ENCODE assay signal across 8 mouse cellular contexts in genomic region chr1:130462867-130463266, GRCm38 (mm10). TPM values are rescaled to one million over a fixed set of nuclear protein-coding genes. Genes with fewer than 3 reads are reported as not detected.
A peak's percentile ranks its signal among the peaks of the same experiment; 100 is the strongest.
DNase-seq lines count a peak whose midpoint lies in the region; ATAC-seq and TF ChIP-seq lines count a peak whose summit lies in the region.

No protein-coding gene starts in this region.

- DNase-seq in heart, embryonic 10.5 days (ENCODE audit: low spot score), result no peak
- no peak for DNase-seq in heart, postnatal 14 days
- no peak for DNase-seq in CH12.LX (ENCODE audit: extremely low read depth)
- DNase-seq in hindbrain, embryonic 14.5 days (ENCODE audit: low spot score), result peak; percentile 50
- DNase-seq in urinary bladder, postnatal 36 days (ENCODE audit: low spot score in 2 of 2), result no peak
- DNase-seq in thymus, postnatal 14 days, result no peak

- peak overlapping the region; percentile 68 for H3K4me3 ChIP-seq in heart, embryonic 10.5 days
- H3K4me3 ChIP-seq in CH12.LX (replicated peaks in 1 of 3; ENCODE audit: low read depth in 2 of 3, low read length in 2 of 3, poor library complexity in 1 of 3), result peak overlapping the region in 2 of 3 experiments; percentile 54 to 60
- H3K4me3 ChIP-seq in brown adipose tissue, adult 24 weeks (ENCODE audit: insufficient read depth, low read depth, low read length), result peak overlapping the region; percentile 92
- H3K4me3 ChIP-seq in hindbrain, embryonic 14.5 days (replicated peaks; ENCODE audit: low read length), result peak overlapping the region; percentile 83
- H3K4me3 ChIP-seq in midbrain, embryonic 16.5 days (ENCODE audit: low read depth, low read length), result peak overlapping the region; percentile 86

- dilution Hi-C loops in CH12.LX (cut with MboI; ENCODE audit: extremely low pct_ligation_motif_present, extremely low pct_unique_long_range_greater_than_20kb, low sequenced_read_pairs), result no loop called here

- H3K4me2 ChIP-seq in CH12.LX (ENCODE audit: insufficient read depth, low read depth, poor library complexity, severe bottlenecking), result peak overlapping the region; percentile 83
- peak overlapping the region; percentile 79 for H3K4me2 ChIP-seq in hindbrain, embryonic 14.5 days (replicated peaks)
- peak overlapping the region; percentile 82 for H3K4me2 ChIP-seq in midbrain, embryonic 16.5 days (ENCODE audit: low read length)

- H3K4me1 ChIP-seq in heart, embryonic 10.5 days, result 0 out of 2 replicates have a peak, but pooled peaks cover 5% of the 10 kb centered on the region
- peaks cover 0 to 3% of the 10 kb centered on the region in 2 experiments; a peak in 2 of 4 replicates for H3K4me1 ChIP-seq in CH12.LX (ENCODE audit: control insufficient read depth in 1 of 2, insufficient read depth in 2 of 2)
- H3K4me1 ChIP-seq in brown adipose tissue, adult 24 weeks (ENCODE audit: control insufficient read depth, insufficient read depth, insufficient read length, low read length), result peaks cover 3% of the 10 kb centered on the region; the same call in 1 of the 2 replicates
- 0 out of 2 replicates have a peak, but pooled peaks cover 4% of the 10 kb centered on the region for H3K4me1 ChIP-seq in hindbrain, embryonic 14.5 days (replicated peaks; ENCODE audit: control insufficient read depth, insufficient read depth, low read length)
- no peaks in the 10 kb centered on the region; the same call in 1 of the 2 replicates for H3K4me1 ChIP-seq in midbrain, embryonic 16.5 days (ENCODE audit: control insufficient read depth, insufficient read depth, low read length)

- no peak for TF ChIP-seq RAD21 in CH12.LX (IDR thresholded peaks at IDR 0.05; ENCODE audit: low read depth, low read length)

- H3K27ac ChIP-seq in heart, embryonic 10.5 days, result peak overlapping the region; percentile 76
- H3K27ac ChIP-seq in CH12.LX (ENCODE audit: insufficient read depth, low read depth), result no peak overlapping the region
- peak overlapping the region; percentile 63; the same call in 1 of the 2 replicates for H3K27ac ChIP-seq in brown adipose tissue, adult 24 weeks (replicated peaks; ENCODE audit: low read depth, low read length)
- H3K27ac ChIP-seq in hindbrain, embryonic 14.5 days, result peak overlapping the region; percentile 70
- peak overlapping the region; percentile 81 for H3K27ac ChIP-seq in midbrain, embryonic 16.5 days (ENCODE audit: low read length)

- intact Hi-C loops in heart, postnatal 14 days (cut with DNase I), result loop anchor here (5.0 kb wide), 1 partner anchor 49 kb away; no protein-coding TSS in a partner anchor

- no peak for TF ChIP-seq EP300 in CH12.LX (IDR thresholded peaks at IDR 0.05; ENCODE audit: low read length)

- H3K79me2 ChIP-seq in CH12.LX (replicated peaks; ENCODE audit: control insufficient read depth, extremely low read depth, insufficient read depth, poor library complexity, severe bottlenecking), result no peaks in the 10 kb centered on the region

- no peak overlapping the region for H3K9ac ChIP-seq in CH12.LX (ENCODE audit: insufficient read depth, low read depth)
- H3K9ac ChIP-seq in hindbrain, embryonic 14.5 days, result peak overlapping the region; percentile 81
- H3K9ac ChIP-seq in midbrain, embryonic 16.5 days (ENCODE audit: low read depth, low read length), result peak overlapping the region; percentile 92

- TF ChIP-seq CTCF in CH12.LX (conservative IDR thresholded peaks at IDR 0.05 in 1 of 2, IDR thresholded peaks at IDR 0.05 in 1 of 2; ENCODE audit: low read depth in 2 of 2, low read length in 2 of 2), result no peak

- TF ChIP-seq POLR2A in CH12.LX (IDR thresholded peaks at IDR 0.05; ENCODE audit: low read depth, low read length), result no peak

- in situ Hi-C loops in CH12.LX (cut with MboI; ENCODE audit: low pct_ligation_motif_present, low pct_unique_long_range_greater_than_20kb, low sequenced_read_pairs), result no loop called here

- no peaks in the 10 kb centered on the region for H3K9me3 ChIP-seq in heart, embryonic 10.5 days
- no peaks in the 10 kb centered on the region for H3K9me3 ChIP-seq in CH12.LX (replicated peaks; ENCODE audit: low read length)
- no peaks in the 10 kb centered on the region for H3K9me3 ChIP-seq in hindbrain, embryonic 14.5 days (ENCODE audit: control insufficient read depth, low read length)
- H3K9me3 ChIP-seq in midbrain, embryonic 16.5 days (replicated peaks; ENCODE audit: control insufficient read depth, low read length, poor library complexity, severe bottlenecking), result no peaks in the 10 kb centered on the region

- 4% methylated on average over 4 of the region's 4 CpGs for WGBS in heart, embryonic 10.5 days
- WGBS in hindbrain, embryonic 14.5 days, result 6% methylated on average over 4 of the region's 4 CpGs
- WGBS in midbrain, embryonic 16.5 days, result 7% methylated on average over 4 of the region's 4 CpGs

- ATAC-seq in hindbrain, embryonic 14.5 days (ENCODE audit: low FRiP score), result peak; percentile 86
- ATAC-seq in midbrain, embryonic 16.5 days, result peak; percentile 93

- no peaks in the 10 kb centered on the region for H3K36me3 ChIP-seq in heart, embryonic 10.5 days
- H3K36me3 ChIP-seq in CH12.LX (replicated peaks in 1 of 2; ENCODE audit: control insufficient read depth in 1 of 2, insufficient read depth in 1 of 2, low read length in 1 of 2), result no peaks in the 10 kb centered on the region
- H3K36me3 ChIP-seq in hindbrain, embryonic 14.5 days (replicated peaks; ENCODE audit: control insufficient read depth, insufficient read depth), result no peaks in the 10 kb centered on the region
- H3K36me3 ChIP-seq in midbrain, embryonic 16.5 days (ENCODE audit: control insufficient read depth, insufficient read depth, low read length), result no peaks in the 10 kb centered on the region

- no peaks in the 10 kb centered on the region for H3K27me3 ChIP-seq in heart, embryonic 10.5 days (ENCODE audit: insufficient read depth, poor library complexity, severe bottlenecking)
- peaks cover 2% of the 10 kb centered on the region for H3K27me3 ChIP-seq in CH12.LX (replicated peaks)
- no peaks in the 10 kb centered on the region for H3K27me3 ChIP-seq in hindbrain, embryonic 14.5 days (ENCODE audit: control insufficient read depth, insufficient read depth, low read length)
- H3K27me3 ChIP-seq in midbrain, embryonic 16.5 days (ENCODE audit: control insufficient read depth, insufficient read depth, low read depth, low read length), result no peaks in the 10 kb centered on the region

TF ChIP-seq in CH12.LX, 34 proteins besides CTCF, POLR2A, EP300 and RAD21:
- no peak for TF ChIP-seq JUND (conservative IDR thresholded peaks at IDR 0.05; ENCODE audit: low read depth, low read length)
- no peak for TF ChIP-seq CHD2 (IDR thresholded peaks at IDR 0.05; ENCODE audit: low read length)
- TF ChIP-seq NELFE (IDR thresholded peaks at IDR 0.05; ENCODE audit: low read depth, low read length), result no peak
- no peak for TF ChIP-seq SMC3 (IDR thresholded peaks at IDR 0.05; ENCODE audit: low read depth, low read length)
- TF ChIP-seq ZC3H11A (IDR thresholded peaks at IDR 0.05; ENCODE audit: low read depth, low read length), result no peak
- no peak for TF ChIP-seq PAX5 (IDR thresholded peaks at IDR 0.05; ENCODE audit: low read length)
- TF ChIP-seq ZNF384 (IDR thresholded peaks at IDR 0.05; ENCODE audit: low read depth, low read length), result no peak
- TF ChIP-seq MAX (IDR thresholded peaks at IDR 0.05; ENCODE audit: low read length), result no peak
- no peak for TF ChIP-seq HCFC1 (IDR thresholded peaks at IDR 0.05; ENCODE audit: low read depth, low read length)
TF ChIP-seq in CH12.LX: peak in this region for 0.

RNA-seq across cellular contexts. Expression of gene Cd55, which starts 0.3 kb away (rescaled TPM):
- 5.1 and 12.4 TPM in 2 replicates for polyA plus RNA-seq in heart, embryonic 10.5 days (2016; fragmentation: Nextera tagmentation; extraction: Ambion mirVana)
- total RNA-seq in heart, postnatal 14 days (2021), result 10 to 100 TPM; 11.9 to 15.1 TPM
- total RNA-seq in CH12.LX (2012; rRNA removed) (0.25 and 1.0 TPM in 2 replicates), CH12.LX (2014; rRNA removed) (1.5 and 1.7 TPM in 2 replicates)
- polyA plus RNA-seq in CH12.LX (2012; ENCODE audit: insufficient read length, low read depth), result 1.1 and 1.8 TPM in 2 replicates
- polyA plus RNA-seq in brown adipose tissue, adult 24 weeks (2012; ENCODE audit: insufficient read depth, insufficient read length, missing spikeins), result 12.9 and 17.5 TPM in 2 replicates
- 9.5 and 10.4 TPM in 2 replicates for polyA plus RNA-seq in hindbrain, embryonic 14.5 days (2014; fragmentation: Nextera tagmentation; extraction: Ambion mirVana)
- 11.4 and 15.5 TPM in 2 replicates for polyA plus RNA-seq in midbrain, embryonic 16.5 days (2015; fragmentation: Nextera tagmentation; extraction: Ambion mirVana)

RNA-seq across cellular contexts. Expression of gene Cd55b, which starts 40.1 kb away (rescaled TPM):
- polyA plus RNA-seq in heart, embryonic 10.5 days (2016; fragmentation: Nextera tagmentation; extraction: Ambion mirVana), result not detected in 2 replicates
- total RNA-seq in heart, postnatal 14 days (2021), result not detected
- not detected in 2 replicates for total RNA-seq in CH12.LX (2012; rRNA removed)
- total RNA-seq in CH12.LX (2014; rRNA removed), result not detected in 2 replicates
- not detected in 2 replicates for polyA plus RNA-seq in CH12.LX (2012; ENCODE audit: insufficient read length, low read depth)
- not detected in 2 replicates for polyA plus RNA-seq in brown adipose tissue, adult 24 weeks (2012; ENCODE audit: insufficient read depth, insufficient read length, missing spikeins)
- not detected in 2 replicates for polyA plus RNA-seq in hindbrain, embryonic 14.5 days (2014; fragmentation: Nextera tagmentation; extraction: Ambion mirVana)
- polyA plus RNA-seq in midbrain, embryonic 16.5 days (2015; fragmentation: Nextera tagmentation; extraction: Ambion mirVana), result not detected in 2 replicates
